Mouse (Mus musculus) heart, adult 11 months (tissue): Measurements from ENCODE around the gene Dcun1d1.

Source experiments
- DNase-seq: peaks from one replicate; pipeline ENCODE4 v3.0.0; 2022

Gene Dcun1d1

DNA sequence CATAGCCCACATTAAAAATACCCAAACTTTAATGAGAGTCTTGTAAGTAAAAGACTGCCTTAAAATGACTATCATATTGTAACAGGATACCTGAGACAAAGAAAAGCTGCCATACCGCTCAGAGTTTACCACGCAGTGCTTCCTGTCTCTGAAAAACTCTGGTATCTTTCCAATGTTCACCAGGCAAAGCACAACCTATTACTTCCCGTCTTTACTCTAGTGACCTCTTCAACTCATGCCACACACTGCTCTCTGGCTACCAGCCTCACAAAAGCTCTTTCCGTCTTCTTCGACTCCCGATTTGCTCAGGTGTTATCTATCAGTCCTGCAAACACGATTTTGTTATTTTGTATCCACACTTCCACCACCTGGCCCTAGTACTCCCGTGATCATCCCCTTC is 7.4 kb downstream of the Dcun1d1 start:
- DNase-seq, result no peak

DNA sequence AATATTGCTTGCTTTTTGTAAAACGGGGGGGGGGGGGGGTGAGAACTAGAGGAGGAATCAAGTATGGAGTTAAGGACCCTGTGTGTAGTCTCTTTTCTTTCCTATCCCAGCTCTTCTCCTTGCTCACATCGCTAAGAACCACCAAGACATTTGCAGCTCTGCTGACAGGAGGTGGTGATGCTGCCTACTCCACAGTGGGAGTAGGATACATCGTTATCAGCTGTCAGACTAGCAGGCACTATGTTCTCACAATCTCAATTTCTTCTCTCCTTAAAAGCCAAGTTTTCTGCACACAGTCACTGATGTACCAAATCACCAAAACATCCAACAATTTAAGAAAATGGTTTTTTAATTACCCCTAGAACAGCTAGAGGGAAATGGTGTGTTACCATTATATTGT is 7.8 kb downstream of the Dcun1d1 start:
- DNase-seq, result no peak

DNA sequence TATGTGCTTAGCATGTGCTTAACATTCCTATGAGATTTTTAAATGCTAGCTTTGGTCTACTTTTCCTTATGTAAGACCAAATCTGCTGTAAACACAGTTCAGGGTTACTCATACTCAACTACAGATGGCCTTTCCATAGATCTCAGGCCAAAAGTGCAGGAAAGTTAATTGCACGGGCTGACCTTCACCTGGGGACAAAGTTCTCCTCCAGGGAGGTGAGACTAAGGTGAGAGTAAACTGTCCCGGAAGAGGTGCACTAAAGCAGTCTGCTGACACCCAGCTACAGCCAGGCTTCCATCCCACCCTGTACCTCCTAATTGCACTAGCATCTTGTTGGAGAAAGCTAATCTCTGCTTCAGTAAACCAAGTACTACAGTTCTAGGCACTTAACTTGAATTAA is 11.4 kb downstream of the Dcun1d1 start:
- no peak for DNase-seq

DNA sequence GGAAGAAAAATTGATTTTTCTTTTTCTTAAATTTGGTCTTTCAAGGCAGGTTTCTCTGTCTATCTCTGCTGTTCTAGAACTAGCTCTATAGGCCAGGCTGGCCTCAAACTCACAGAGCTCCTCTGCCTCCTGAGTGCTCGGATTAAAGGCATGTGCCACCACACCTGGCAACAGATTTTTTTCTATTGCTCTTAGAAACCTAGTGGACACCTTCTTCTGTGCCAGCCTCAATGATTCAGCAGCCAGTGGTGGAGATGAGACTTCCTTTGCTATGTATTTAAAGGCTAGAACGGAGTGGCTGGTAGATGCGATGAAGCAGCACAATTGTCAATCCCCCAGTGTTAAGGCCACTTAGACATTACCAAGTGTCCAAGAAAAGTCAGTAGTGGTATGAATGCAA is 13.2 kb downstream of the Dcun1d1 start:
- no peak for DNase-seq

DNA sequence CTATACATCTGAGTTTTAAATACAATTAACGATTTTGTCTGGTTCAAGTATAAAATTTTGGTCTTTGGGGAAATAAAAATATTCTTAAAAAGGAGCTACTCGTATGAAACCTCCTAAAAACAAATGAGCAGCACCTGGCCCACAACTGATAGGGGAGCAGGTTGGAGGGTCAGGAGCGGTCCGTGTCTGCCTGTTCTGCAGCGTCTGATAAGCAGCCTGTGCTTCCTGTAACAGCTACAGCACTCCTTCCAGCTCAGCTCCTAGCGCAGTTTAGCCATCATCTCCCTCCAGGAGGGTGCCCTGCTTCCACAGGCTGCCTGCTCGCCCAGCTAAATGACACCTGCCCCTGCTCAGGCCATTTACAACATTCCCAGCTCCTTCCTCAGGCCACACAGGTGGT is 13.8 kb downstream of the Dcun1d1 start:
- DNase-seq, result no peak

DNA sequence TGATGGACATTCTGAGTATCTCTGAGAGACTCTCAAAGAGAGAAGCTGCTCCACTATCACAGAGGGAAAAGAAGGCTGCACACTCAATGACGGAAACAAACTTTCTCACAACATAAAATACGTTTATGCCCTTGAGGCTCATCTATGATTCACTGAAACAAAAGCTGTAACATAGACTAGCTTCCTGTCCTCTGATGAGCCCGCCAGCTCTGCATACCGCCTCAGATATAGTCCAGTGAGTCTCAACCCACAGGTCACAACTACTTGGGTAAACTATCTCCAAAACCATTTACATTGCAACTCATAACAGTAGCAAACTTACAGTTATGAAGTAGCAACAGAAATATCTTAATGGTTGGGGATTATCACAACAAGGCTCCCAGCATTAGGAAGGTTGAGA is 14.7 kb downstream of the Dcun1d1 start:
- DNase-seq, result no peak

DNA sequence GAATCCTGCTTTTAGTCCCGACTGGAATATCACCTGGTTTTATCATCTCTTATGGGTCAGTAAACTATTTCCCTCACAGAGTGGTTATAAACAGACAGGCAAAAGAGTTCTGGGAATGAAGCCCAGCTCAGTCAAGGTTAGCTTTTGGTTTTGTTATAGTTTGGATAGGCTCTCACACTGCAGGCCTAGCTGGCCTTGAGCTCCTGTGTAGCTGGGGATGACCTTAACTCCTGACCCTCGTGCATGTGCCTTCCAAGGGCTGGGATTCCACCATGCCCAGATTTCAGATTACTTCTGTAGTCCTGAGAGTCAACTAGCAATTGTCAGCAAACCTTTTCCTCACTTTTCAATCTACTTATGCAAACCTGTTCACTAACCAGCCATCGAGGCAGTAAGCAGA is 19.0 kb downstream of the Dcun1d1 start:
- DNase-seq, result peak; percentile 83

DNA sequence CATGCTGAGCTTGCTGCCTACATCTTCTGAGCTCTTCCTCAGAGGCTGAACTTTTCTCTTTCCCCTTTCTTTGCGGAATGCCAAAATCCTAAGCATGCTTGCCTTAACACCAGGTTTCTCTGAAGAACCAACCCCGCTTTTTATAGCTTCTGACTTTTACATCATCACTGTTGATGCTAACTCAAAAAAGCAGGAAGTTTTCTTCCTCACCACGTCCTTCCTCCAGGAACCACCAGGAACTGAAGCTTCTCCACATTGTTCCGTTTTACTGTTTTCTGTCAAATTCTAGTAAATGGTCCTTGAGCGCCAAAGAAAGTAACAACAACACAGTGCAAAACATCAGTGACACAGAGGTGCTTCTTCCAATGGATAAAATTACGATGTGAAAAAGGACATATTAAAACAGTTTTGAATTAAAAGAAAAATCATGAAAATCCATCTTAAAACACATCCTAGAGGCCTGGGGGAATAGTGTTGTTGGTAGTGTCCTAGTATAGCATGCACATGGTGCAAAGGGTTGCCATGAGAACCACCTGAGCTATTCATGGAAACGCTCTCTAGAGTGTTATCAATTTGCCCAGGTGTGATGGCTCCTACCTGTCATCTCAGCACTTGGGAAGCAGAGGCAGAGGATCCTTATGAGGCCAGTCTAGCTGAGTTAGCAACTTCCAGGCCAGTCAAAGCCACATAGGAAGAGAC is 28.1 kb downstream of the Dcun1d1 start:
- DNase-seq, result peak; percentile 80

DNA sequence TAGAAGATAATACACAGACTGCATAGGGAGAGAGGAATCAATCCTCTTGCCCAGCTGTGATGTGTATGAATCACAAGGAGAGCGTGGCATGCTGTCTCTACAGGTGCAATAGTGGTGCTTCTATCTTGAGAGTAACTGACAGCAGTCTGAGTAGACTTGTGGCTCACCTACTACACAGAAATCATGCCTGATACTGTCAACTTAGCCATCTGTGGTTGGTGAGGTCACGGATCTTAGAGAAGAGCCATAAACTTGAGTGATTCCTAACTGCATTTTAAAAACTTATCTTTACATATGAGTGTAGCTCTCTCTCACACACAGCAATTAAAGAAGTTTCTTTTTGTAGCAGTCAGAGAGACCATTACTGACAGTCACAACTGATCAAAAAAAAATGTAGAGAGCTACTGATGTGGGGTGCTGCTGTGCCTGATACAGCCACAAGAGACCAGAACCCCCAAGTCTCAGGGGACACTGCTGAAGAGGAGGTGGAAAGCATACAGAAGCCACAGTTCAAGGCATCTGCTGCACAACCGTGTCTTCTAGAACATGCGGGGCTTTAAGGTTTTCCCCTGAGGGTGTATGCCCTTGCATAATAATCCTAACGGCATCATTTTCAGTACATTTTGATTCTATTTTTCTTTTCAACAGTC is 36.6 kb downstream of the Dcun1d1 start:
- no peak for DNase-seq

DNA sequence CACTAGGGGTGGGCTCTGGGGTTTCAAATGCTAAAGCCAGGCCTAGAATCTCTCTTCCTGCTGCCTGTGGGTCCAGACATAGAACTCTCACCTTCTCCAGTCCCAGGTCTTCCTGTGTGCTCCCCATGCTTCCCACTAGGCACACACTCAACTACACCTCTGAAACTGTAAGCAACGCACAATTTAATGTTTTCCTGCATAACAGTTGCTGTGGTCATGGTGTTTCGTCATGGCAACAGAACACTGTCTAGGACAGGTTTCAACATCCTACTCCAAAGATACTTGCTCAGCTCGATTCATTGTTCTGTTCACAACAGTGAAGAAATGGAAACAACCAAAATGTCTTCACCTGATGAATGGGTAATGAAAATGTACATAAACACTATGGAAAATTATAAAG is 38.1 kb downstream of the Dcun1d1 start:
- no peak for DNase-seq

DNA sequence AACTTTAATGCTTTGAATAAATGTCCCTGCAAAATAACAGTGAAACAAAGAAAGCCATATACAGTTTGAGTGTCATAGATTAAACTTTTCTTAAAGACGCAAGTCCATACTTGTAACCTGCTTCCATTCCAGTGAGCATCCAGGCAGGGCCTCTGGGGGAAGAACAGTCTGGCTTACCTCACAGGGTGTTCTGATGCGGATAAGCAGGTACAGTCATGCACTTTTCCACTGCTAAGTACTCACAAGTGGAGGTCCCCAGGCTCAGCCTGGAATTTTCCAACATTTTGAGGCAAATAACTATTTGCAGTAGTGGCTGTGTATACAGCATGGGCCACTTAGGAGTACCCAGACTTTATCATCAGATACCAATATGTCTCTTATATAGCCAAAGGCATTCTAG is 39.3 kb downstream of the Dcun1d1 start:
- no peak for DNase-seq

DNA sequence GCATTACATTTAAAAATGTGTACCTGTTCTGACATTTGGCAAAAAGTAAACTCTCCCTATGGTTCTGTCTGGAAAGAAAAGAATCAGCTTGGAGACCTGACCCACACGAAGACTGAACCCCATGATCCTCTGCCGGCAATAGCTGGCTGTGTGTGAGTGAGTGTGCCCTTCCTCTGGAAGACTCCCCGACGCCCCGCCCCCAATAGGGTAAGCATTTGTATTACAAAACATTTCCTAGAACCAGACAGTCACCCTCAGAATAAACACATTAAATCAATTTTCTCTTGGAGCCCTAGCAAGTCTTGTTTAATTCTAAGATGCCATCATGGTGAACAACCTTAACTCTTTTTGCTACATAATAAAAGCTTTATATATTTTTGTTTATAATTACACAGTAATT is 44.1 kb downstream of the Dcun1d1 start:
- no peak for DNase-seq

DNA sequence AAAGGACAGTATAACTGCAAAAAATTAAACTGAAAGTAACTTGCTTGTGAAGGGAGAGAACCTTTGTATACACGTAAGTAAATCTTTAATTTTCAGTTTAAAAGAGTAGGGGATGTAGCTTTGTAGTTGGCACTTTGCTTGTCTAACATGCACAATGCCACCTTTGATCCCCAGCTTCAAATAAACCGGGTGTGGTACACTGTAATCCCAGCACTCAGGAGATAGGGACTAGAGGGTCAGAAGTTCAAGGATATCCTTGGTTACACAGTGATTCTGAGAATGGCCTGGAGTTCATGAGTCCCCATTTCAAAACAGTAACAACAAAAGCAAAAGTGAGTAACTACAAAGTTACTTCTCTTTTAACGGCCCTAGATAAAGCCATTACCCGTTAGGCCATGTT is 46.1 kb downstream of the Dcun1d1 start:
- no peak for DNase-seq

DNA sequence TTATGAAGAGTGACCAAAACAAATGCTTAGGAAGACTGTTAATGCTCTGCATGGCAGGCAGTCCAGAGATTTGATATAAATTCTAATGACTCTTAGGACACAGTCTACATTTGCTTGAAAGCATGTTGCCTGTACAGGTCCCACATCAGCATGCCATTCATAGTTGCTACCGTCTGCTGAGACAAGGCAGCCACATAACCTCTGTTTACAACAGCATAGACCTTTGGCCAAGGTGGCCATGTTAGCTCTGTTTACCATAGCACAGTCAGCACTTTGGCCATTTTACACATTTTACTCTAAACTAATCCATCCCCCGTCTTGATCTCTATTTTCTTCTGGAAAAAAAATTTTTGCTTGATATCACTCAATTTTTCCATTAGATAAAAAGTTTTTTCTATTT is 47.7 kb downstream of the Dcun1d1 start:
- DNase-seq, result no peak

DNA sequence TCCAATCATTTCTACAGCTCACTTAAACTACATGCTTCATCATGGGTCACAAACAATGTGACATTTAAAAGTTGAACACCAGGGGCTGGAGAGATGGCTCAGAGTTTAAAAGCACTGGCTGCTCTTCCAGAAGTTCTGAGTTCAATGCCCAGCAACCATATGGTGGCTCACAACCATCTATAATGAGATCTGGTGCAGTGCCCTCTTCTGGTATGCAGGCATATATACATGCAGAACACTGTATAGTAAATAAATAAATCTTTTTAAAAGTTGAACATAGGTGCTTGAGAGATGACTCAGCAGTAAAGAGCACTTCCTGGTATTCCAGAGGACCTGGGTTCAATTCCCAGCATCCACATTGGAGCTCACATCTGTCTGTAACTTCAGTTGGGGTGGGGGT is 54.0 kb downstream of the Dcun1d1 start:
- DNase-seq, result no peak

DNA sequence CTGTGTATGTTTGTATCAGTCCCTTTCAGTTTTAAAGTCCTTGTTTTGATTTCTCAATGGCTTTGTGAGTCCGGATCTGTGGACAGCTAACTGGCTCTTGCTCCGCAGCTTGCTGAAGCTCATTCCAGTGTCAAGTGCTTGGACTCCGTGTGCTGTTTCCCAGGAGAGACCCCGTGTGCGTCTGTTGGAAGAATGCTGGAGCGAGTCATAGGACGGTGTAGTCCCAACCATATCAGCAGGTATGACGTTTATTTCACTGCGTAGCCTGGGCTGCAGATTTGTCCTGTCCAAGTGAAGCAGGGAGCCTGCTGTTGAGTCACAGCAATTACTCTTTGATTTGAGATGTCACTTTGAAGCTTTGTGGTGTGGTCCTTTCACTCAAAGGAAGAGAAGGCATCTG is 87.9 kb downstream of the Dcun1d1 start:
- DNase-seq, result peak; percentile 90
